Mouse (Mus musculus) hindbrain, embryonic 14.5 days (tissue): ENCODE results near the gene Itga11. TPM values are rescaled to one million over a fixed set of nuclear protein-coding genes. Genes with fewer than 3 reads are reported as not detected.
A peak's percentile ranks its signal among the peaks of the same experiment; 100 is the strongest.

Experiments used
- ATAC-seq: fragments of 200-750 bp; cut with Nextera tagmentation; 2 replicates; pipeline ENCODE4 v1.8.0; 2017; ENCODE audit warnings: moderate number of reproducible peaks, mild to moderate bottlenecking, moderate TSS enrichment, moderate library complexity; ENCODE audit not compliant: low FRiP score
- DNase-seq: peaks from one replicate; pipeline ENCODE4 v3.0.0-alpha.2; 2015; ENCODE audit warnings: low spot score
- H3K27ac ChIP-seq: fragments of 300-500 bp; sonication (generic); 2 replicates; pipeline ENCODE4 v1.5.1; 2014; ENCODE audit warnings: mild to moderate bottlenecking, moderate library complexity
- H3K27me3 ChIP-seq: fragments of 300-500 bp; sonication (generic); 2 replicates; pipeline ENCODE4 v1.6.1; 2014; ENCODE audit warnings: mild to moderate bottlenecking, low read length, mixed read lengths; ENCODE audit not compliant: control insufficient read depth, insufficient read depth
- H3K36me3 ChIP-seq: fragments of 300-500 bp; sonication (generic); replicated peaks from 2 replicates; pipeline ENCODE4 v1.6.1; 2014; ENCODE audit not compliant: control insufficient read depth, insufficient read depth
- H3K4me1 ChIP-seq: fragments of 300-500 bp; sonication (generic); replicated peaks from 2 replicates; pipeline ENCODE4 v1.6.1; 2014; ENCODE audit warnings: antibody characterized with exemption, low read length, mixed read lengths; ENCODE audit not compliant: control insufficient read depth, insufficient read depth
- H3K4me2 ChIP-seq: fragments of 300-500 bp; sonication (generic); replicated peaks from 2 replicates; pipeline ENCODE4 v1.6.1; 2014; ENCODE audit warnings: mild to moderate bottlenecking, moderate library complexity
- H3K4me3 ChIP-seq: fragments of 300-500 bp; sonication (generic); replicated peaks from 2 replicates; pipeline ENCODE4 v1.5.1; 2014; ENCODE audit warnings: mild to moderate bottlenecking, low read length
- H3K9ac ChIP-seq: fragments of 300-500 bp; sonication (generic); 2 replicates; pipeline ENCODE4 v1.6.1; 2014
- H3K9me3 ChIP-seq: fragments of 300-500 bp; sonication (generic); 2 replicates; pipeline ENCODE4 v1.6.1; 2016; ENCODE audit warnings: low read length; ENCODE audit not compliant: control insufficient read depth
- WGBS: fragments of 180-500 bp; shearing (Covaris S2); extraction: QIAGEN DNeasy Blood & Tissue Kit; methylation state at CpG from one replicate; pipeline ENCODE4 v1.1.7; 2014; 5-methylcytosine and 5-hydroxymethylcytosine counted together
- polyA plus RNA-seq: library from polyadenylated mRNA; unstranded; fragments of >200 nt; fragmentation: Nextera tagmentation; extraction: Ambion mirVana; gene quantifications from 2 replicates; pipeline ENCODE4 v1.2.1, GENCODE M21; 2014

Gene Itga11
- polyA plus RNA-seq, 1 experiment from 2014 or later: 1.4 TPM

DNA sequence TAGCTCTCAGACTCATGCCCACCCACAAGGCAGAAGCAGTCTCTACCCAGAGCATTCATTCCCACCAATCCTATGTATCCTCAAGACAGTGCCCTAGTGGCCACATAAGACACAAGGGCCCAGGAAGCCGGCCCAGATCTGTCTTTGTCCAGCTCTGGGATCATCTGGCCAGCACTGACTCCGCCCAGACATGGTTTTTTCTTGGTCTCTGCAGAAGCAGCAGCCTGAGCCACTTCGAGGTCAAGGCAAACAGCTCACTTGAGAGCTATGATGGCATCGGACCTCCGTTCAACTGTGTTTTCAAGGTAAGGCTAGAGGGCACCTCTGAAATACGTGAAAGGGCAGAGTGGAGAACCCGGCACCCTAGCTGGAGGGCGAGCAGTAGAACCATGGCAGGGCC, 95.1 kb downstream of the Itga11 start:
- no peaks in the 10 kb centered on the region for H3K4me1 ChIP-seq
- no peak overlapping the region for H3K4me2 ChIP-seq
- WGBS: 82% methylated on average over 8 of the region's 8 CpGs
- no peak overlapping the region for H3K9ac ChIP-seq
- ATAC-seq (no peak), DNase-seq (no peak)
- no peak overlapping the region for H3K27ac ChIP-seq
- no peak overlapping the region for H3K4me3 ChIP-seq
- no peaks in the 10 kb centered on the region for H3K36me3 ChIP-seq
- no peaks in the 10 kb centered on the region for H3K9me3 ChIP-seq
- H3K27me3 ChIP-seq: no peaks in the 10 kb centered on the region

DNA sequence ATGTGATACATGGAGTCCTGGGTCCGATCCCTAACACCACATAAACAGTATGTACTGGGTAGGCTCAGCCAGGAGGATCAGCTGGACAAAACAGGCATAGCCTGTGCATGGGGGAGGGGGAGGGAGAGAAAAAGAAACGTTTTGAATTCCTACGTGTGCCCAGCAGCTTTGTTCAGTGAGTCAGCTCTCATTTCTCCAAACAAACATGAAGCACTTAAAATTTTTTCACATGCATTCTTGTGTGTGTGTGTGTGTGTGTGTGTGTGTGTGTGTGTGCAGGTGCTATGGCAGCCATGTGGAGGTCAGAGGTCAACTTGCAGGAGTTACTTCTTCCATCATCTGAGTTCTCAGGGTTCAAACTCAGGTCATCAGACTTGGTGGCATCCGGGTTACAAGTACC, 97.8 kb downstream of the Itga11 start:
- Histone ChIP-seq H3K4me3 (no peak overlapping the region), H3K9me3 (no peaks in the 10 kb centered on the region), H3K36me3 (no peaks in the 10 kb centered on the region), H3K9ac (no peak overlapping the region), H3K27ac (no peak overlapping the region), H3K4me2 (no peak overlapping the region), H3K27me3 (no peaks in the 10 kb centered on the region), H3K4me1 (no peaks in the 10 kb centered on the region)
- WGBS: 71% methylated on average over 4 of the region's 4 CpGs
- no peak for DNase-seq
- no peak for ATAC-seq

DNA sequence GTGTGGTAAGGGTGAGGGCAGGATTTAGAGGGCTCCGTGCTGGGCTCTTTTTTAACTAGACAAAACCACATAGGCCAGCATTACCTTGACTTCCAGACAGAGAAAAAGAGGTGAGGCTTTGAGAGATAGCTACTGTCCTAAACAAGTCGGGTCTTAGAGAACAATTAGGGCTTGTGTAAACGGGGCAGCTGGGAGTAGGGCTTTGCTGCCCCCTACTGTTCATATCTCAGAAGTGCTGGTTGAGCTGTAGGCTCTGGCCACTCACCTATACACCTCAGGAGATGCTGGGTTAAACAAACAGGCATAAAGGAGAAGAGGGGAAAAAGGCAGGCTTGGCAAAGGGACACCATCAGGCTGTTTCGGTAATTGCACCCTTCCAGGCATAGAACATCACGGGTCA, 99.8 kb downstream of the Itga11 start:
- Histone ChIP-seq H3K4me1 (0 out of 2 replicates have a peak, but pooled peaks cover 3% of the 10 kb centered on the region), H3K9me3 (no peaks in the 10 kb centered on the region), H3K4me3 (no peak overlapping the region), H3K27ac (no peak overlapping the region), H3K27me3 (no peaks in the 10 kb centered on the region), H3K36me3 (no peaks in the 10 kb centered on the region), H3K4me2 (no peak overlapping the region), H3K9ac (no peak overlapping the region)
- WGBS: 14% methylated on average over 5 of the region's 5 CpGs
- DNase-seq (peak; percentile 80), ATAC-seq (no peak)

DNA sequence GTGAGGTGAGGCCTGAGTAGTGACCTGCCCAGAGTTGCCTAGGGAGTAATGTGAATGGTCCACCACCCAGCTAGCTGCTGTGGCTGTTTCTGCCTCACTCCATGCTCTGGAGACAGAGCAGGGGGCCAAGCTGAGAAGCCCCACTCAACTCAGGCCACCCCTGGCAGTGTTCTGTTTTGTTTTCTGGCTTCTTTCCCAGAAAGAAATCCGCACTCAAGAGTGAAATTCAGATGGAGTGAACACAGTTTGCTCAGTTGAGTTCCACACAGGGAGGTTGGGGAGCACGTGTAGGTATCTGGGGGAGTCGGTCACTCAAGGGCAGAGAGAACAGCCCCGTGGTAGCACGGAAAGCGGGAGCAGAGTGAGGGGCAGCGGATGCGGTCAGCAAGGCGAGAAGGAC, 101.1 kb downstream of the Itga11 start:
- no peak overlapping the region for H3K4me2 ChIP-seq
- WGBS: 78% methylated on average over 9 of the region's 9 CpGs
- no peaks in the 10 kb centered on the region for H3K27me3 ChIP-seq
- peaks cover 16% of the 10 kb centered on the region for H3K4me1 ChIP-seq
- no peak for DNase-seq
- no peak overlapping the region for H3K27ac ChIP-seq
- H3K4me3 ChIP-seq: no peak overlapping the region
- H3K9me3 ChIP-seq: no peaks in the 10 kb centered on the region
- H3K9ac ChIP-seq: no peak overlapping the region
- ATAC-seq: no peak
- H3K36me3 ChIP-seq: no peaks in the 10 kb centered on the region

DNA sequence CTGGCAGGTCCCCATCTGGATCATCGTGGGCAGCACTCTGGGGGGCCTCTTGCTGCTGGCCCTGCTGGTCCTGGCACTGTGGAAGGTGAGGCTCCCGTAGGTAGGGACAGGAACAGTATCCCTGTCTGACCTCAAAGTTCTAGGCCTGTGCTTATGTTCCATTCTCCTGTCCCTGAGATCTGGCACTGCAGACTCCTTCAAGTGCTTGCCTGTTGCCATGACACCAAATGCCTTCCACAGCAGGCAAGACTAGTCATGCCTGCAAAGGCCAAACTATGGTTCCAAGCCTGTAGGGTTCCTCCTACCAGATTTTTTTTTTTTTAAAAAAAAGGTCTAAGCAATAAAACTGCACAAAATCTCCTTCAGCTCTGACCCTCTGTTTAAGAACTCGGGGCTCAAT, 104.3 kb downstream of the Itga11 start:
- Histone ChIP-seq H3K4me3 (no peak overlapping the region), H3K4me1 (peaks cover 17% of the 10 kb centered on the region), H3K36me3 (no peaks in the 10 kb centered on the region), H3K27me3 (no peaks in the 10 kb centered on the region), H3K4me2 (no peak overlapping the region), H3K27ac (no peak overlapping the region), H3K9ac (no peak overlapping the region), H3K9me3 (no peaks in the 10 kb centered on the region)
- 54% methylated on average over 3 of the region's 3 CpGs for WGBS
- ATAC-seq: no peak
- peak; percentile 43 for DNase-seq

DNA sequence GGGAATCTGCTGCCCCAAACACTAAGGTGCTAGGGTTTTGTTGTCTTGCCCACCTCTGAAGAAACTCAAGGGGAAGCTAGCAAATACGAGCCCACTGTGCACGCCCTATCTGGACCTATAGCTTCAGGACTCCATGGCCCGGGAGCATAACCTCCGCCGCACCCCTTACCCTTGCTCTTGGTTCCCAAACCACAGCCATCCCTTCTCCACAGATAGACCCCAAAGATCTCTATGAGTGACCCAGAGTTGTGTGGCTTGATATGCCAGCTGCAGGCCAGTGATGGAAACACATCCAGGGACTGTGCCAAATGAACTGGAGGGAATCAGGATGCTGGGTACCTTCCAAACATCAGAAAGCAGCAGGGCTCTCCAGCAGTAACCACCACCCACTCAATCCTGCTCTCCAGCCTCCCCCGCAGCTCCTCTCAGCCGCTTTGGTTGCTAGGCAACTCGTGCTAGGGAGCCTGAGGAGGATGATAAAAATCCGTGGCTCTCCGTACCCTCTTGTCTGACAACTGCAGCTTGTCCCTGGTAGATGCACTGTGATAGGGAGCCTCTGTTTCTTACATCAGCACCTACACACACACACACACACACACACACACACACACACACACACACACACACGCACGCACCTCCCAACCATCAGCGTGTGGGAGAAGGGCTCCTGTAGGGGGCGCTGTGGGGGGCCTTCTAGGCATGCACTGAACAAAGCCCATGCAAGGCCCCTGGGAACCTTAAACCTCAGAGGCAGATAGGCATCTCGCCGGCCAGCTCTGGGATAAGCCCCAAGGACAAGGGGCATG, 105.6 kb downstream of the Itga11 start:
- peaks cover 17% of the 10 kb centered on the region for H3K4me1 ChIP-seq
- 35% methylated on average over 13 of the region's 16 CpGs for WGBS
- no peaks in the 10 kb centered on the region for H3K9me3 ChIP-seq
- peak overlapping the region; percentile 22 for H3K4me2 ChIP-seq
- peak overlapping the region; percentile 9; the same call in 1 of the 2 replicates for H3K9ac ChIP-seq
- DNase-seq (peak; percentile 68), ATAC-seq (peak; percentile 88)
- H3K27me3 ChIP-seq: no peaks in the 10 kb centered on the region
- H3K4me3 ChIP-seq: no peak overlapping the region
- no peaks in the 10 kb centered on the region for H3K36me3 ChIP-seq
- peak overlapping the region; percentile 40 for H3K27ac ChIP-seq

DNA sequence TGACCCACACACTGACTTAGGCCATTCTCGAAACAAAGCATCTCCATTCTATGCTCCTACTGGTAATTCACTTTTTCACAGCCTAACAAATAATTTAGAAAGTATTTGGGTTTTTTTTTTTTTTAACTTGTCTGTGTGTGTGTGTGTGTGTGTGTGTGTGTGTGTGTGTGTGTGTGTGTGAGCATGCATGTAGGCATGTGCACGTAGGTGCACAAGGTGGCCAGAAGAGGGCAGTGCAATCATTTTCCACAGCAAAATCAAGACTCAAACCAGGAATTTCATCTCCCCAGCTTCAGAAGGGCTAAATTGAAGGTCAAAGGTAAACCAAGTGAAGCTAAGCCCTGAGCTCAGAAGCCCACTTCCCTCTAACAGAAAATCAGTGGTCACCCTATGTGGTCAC, 106.6 kb downstream of the Itga11 start:
- H3K27ac ChIP-seq: 0 out of 2 replicates have a peak overlapping the region, but pooled peaks have one; percentile 40
- H3K36me3 ChIP-seq: no peaks in the 10 kb centered on the region
- H3K4me3 ChIP-seq: no peak overlapping the region
- 89% methylated on average over 2 of the region's 2 CpGs for WGBS
- H3K4me2 ChIP-seq: no peak overlapping the region
- DNase-seq (no peak), ATAC-seq (no peak)
- H3K4me1 ChIP-seq: peaks cover 17% of the 10 kb centered on the region
- no peak overlapping the region for H3K9ac ChIP-seq
- H3K27me3 ChIP-seq: no peaks in the 10 kb centered on the region
- no peaks in the 10 kb centered on the region for H3K9me3 ChIP-seq

DNA sequence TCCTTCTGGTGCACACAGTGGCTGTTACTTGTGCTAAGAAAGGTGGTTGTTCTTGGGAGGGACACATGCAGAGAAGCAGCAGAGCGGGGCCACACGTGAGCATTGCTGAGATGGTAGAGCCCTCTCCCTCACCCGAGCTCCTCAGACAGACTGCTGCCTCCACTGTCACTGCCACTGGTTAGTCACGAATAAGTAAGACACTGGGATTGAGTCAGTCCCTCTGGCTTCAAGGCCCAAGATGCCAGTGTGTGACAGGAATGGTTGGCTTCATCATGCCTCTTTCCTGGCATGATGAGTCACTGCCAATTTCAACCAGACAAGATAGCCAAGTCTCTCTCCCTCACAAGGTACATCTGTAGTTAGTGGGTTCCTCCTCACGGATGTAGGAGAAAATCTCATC, 109.1 kb downstream of the Itga11 start:
- WGBS: 77% methylated on average over 5 of the region's 5 CpGs
- Histone ChIP-seq H3K27ac (no peak overlapping the region), H3K4me2 (no peak overlapping the region), H3K27me3 (no peaks in the 10 kb centered on the region), H3K4me3 (no peak overlapping the region), H3K36me3 (no peaks in the 10 kb centered on the region), H3K4me1 (peaks cover 16% of the 10 kb centered on the region), H3K9ac (no peak overlapping the region), H3K9me3 (no peaks in the 10 kb centered on the region)
- no peak for ATAC-seq
- DNase-seq: no peak

DNA sequence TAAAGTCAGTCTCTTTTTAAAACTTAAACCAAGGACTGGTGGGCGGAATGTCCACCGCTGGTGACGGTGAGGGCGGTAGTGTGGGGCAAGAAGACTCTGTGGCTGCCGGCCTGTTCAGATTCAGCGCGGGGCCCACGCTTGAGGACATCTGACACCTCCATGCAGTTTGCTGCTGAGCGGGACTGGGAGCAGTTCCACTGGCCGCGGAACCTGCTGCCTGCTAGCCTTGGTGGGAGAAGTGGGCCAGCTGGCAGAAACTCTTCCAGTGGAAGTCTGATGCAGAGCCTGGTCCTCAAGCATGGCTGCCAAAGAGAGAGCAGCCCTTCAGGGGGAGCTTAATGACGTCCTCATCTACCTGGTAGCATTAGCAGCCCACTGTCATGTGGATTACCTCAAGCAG, 112.2 kb downstream of the Itga11 start:
- Histone ChIP-seq H3K4me1 (no peaks in the 10 kb centered on the region), H3K36me3 (peaks cover 23% of the 10 kb centered on the region), H3K9me3 (no peaks in the 10 kb centered on the region), H3K4me2 (no peak overlapping the region), H3K27ac (no peak overlapping the region), H3K4me3 (no peak overlapping the region), H3K27me3 (no peaks in the 10 kb centered on the region), H3K9ac (no peak overlapping the region)
- DNase-seq: no peak
- WGBS: 88% methylated on average over 12 of the region's 12 CpGs
- no peak for ATAC-seq
